Mouse (Mus musculus) midbrain, embryonic 13.5 days (tissue): Measurements from ENCODE around the gene Naa40. TPM values are rescaled to one million over a fixed set of nuclear protein-coding genes. Genes with fewer than 3 reads are reported as not detected.
A peak's percentile ranks its signal among the peaks of the same experiment; 100 is the strongest.

ENCODE experiments used
- ATAC-seq: fragments of 200-750 bp; cut with Nextera tagmentation; 2 replicates; pipeline ENCODE4 v1.8.0; 2017; ENCODE audit warnings: mild to moderate bottlenecking, moderate TSS enrichment, moderate library complexity
- H3K27ac ChIP-seq: fragments of 300-500 bp; sonication (generic); 2 replicates; pipeline ENCODE4 v1.5.1; 2015; ENCODE audit warnings: inconsistent platforms, mild to moderate bottlenecking, moderate library complexity
- H3K27me3 ChIP-seq: fragments of 300-500 bp; sonication (generic); 2 replicates; pipeline ENCODE4 v1.6.1; 2015; ENCODE audit warnings: mild to moderate bottlenecking, inconsistent platforms
- H3K36me3 ChIP-seq: fragments of 300-500 bp; sonication (generic); 2 replicates; pipeline ENCODE4 v1.6.1; 2015; ENCODE audit warnings: mild to moderate bottlenecking, inconsistent platforms
- H3K4me1 ChIP-seq: fragments of 300-500 bp; sonication (generic); replicated peaks from 2 replicates; pipeline ENCODE4 v1.6.1; 2015; ENCODE audit warnings: inconsistent platforms
- H3K4me2 ChIP-seq: fragments of 300-500 bp; sonication (generic); replicated peaks from 2 replicates; pipeline ENCODE4 v1.6.1; 2015; ENCODE audit warnings: moderate library complexity, mild to moderate bottlenecking, inconsistent platforms
- H3K4me3 ChIP-seq: fragments of 300-500 bp; sonication (generic); replicated peaks from 2 replicates; pipeline ENCODE4 v1.5.1; 2015; ENCODE audit warnings: mild to moderate bottlenecking, inconsistent platforms
- H3K9ac ChIP-seq: fragments of 300-500 bp; sonication (generic); replicated peaks from 2 replicates; pipeline ENCODE4 v1.6.1; 2015; ENCODE audit warnings: mild to moderate bottlenecking, inconsistent platforms
- H3K9me3 ChIP-seq: fragments of 300-500 bp; sonication (generic); 2 replicates; pipeline ENCODE4 v1.6.1; 2016; ENCODE audit warnings: mild to moderate bottlenecking, inconsistent platforms
- WGBS: fragments of 180-500 bp; shearing (Covaris S2); methylation state at CpG from one replicate; pipeline ENCODE4 v1.1.7; 2015; 5-methylcytosine and 5-hydroxymethylcytosine counted together
- polyA plus RNA-seq: library from polyadenylated mRNA; unstranded; fragments of >200 nt; fragmentation: Nextera tagmentation; extraction: Ambion mirVana; gene quantifications from 2 replicates; pipeline ENCODE4 v1.2.1, GENCODE M21; 2015

Naa40 gene
- polyA plus RNA-seq, 1 experiment from 2014 or later = 73.7 TPM

GRCm38 (mm10) chr19:7185715-7186291, 55.2 kb downstream of the Naa40 start:
- peaks cover 68% of the 10 kb centered on the region for H3K27me3 ChIP-seq

DNA sequence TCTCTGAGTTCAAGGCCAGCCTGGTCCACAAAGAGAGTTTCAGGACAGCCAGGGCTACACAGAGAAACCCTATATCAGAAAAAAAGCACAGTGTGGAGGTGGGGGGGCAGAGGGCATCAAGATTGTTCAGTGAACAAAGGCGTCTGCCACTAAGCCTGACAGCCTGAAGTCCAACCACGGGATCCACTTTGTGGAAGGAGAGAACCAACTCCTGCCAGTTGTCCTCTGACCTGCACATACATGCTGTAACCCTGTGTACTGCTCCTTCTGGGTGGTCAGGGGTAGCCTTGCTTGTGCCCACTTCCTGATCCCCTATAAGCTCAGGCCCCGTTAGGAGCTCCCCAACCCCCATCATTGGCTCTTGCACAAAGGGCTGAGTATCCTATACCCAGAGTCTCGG, 55.9 kb downstream of the Naa40 start:
- Histone ChIP-seq H3K4me2 (no peak overlapping the region), H3K9ac (no peak overlapping the region), H3K27me3 (peaks cover 72% of the 10 kb centered on the region), H3K36me3 (no peaks in the 10 kb centered on the region), H3K4me3 (no peak overlapping the region), H3K4me1 (peaks cover 73% of the 10 kb centered on the region), H3K9me3 (no peaks in the 10 kb centered on the region), H3K27ac (no peak overlapping the region)
- 41% methylated on average over 4 of the region's 4 CpGs for WGBS
- no peak for ATAC-seq

More at GRCm38 (mm10) chr19:7185715-7186291, 55.2 kb downstream of the Naa40 start:
- H3K9me3 ChIP-seq = no peaks in the 10 kb centered on the region
- peak overlapping the region; percentile 4; the same call in 1 of the 2 replicates for H3K4me2 ChIP-seq
- 6% methylated on average over 18 of the region's 18 CpGs for WGBS
- H3K4me1 ChIP-seq = peaks cover 66% of the 10 kb centered on the region
- ATAC-seq = no peak
- no peak overlapping the region for H3K27ac ChIP-seq
- H3K36me3 ChIP-seq = no peaks in the 10 kb centered on the region
- H3K9ac ChIP-seq = peak overlapping the region; percentile 28; the same call in 1 of the 2 replicates
- no peak overlapping the region for H3K4me3 ChIP-seq

DNA sequence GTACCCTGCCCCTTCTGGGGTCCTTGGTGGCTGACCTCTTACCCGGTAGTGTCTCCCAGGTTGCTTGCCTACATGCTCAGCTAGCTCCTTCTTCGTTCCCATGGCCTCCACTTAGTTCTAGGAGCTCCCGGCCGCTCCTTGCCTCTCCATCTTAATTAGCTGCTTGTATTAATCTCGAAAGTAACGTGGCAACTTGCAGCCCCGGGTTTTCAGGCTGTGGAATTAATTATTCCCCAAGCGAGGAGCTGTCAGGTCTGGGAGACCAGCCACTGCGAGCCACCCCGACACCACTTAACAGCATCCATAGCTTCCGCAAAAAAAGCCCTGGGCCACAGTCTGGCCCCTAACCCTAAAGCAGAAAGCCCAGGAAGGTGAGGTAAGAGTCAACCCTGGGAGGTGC, 57.6 kb downstream of the Naa40 start:
- H3K27ac ChIP-seq = no peak overlapping the region
- H3K4me1 ChIP-seq = peaks cover 68% of the 10 kb centered on the region
- WGBS = 46% methylated on average over 11 of the region's 11 CpGs
- no peaks in the 10 kb centered on the region for H3K9me3 ChIP-seq
- H3K4me2 ChIP-seq = no peak overlapping the region
- no peak for ATAC-seq
- H3K36me3 ChIP-seq = no peaks in the 10 kb centered on the region
- H3K27me3 ChIP-seq = peaks cover 72% of the 10 kb centered on the region
- no peak overlapping the region for H3K9ac ChIP-seq
- H3K4me3 ChIP-seq = no peak overlapping the region

- ATAC-seq = peak; percentile 75
- no peaks in the 10 kb centered on the region for H3K36me3 ChIP-seq
- no peak overlapping the region for H3K4me3 ChIP-seq
- WGBS = 7% methylated on average over 23 of the region's 23 CpGs
- H3K27ac ChIP-seq = no peak overlapping the region
- H3K4me2 ChIP-seq = peak overlapping the region; percentile 19
- no peaks in the 10 kb centered on the region for H3K9me3 ChIP-seq
- peaks cover 66% of the 10 kb centered on the region for H3K27me3 ChIP-seq
- peak overlapping the region; percentile 48; the same call in 1 of the 2 replicates for H3K9ac ChIP-seq
- H3K4me1 ChIP-seq = peaks cover 76% of the 10 kb centered on the region
Measured at GRCm38 (mm10) chr19:7182273-7182949, 58.6 kb downstream of the Naa40 start.

DNA sequence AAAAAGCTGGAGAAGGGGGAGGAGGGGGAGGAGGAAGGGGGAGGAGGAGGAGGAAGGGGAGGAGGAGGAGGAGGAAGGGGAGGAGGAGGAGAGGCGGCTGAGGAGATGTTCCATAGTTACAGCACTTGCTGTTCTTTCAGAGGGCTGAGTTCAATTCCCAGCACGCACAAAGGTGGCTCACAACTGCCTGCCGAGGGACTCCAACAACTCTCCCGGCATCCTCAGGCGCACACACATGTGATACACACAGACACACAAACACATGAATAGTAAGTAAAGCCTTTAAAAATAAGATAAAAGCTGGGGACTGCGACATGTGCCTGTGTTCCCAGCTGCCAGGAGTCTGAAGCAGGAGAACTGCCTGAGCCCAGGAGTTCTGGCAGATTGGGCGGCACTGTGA, 59.5 kb downstream of the Naa40 start:
- Histone ChIP-seq H3K4me3 (no peak overlapping the region), H3K9ac (no peak overlapping the region), H3K36me3 (no peaks in the 10 kb centered on the region), H3K27ac (no peak overlapping the region), H3K9me3 (no peaks in the 10 kb centered on the region), H3K4me1 (peaks cover 72% of the 10 kb centered on the region), H3K4me2 (no peak overlapping the region), H3K27me3 (peaks cover 57% of the 10 kb centered on the region)
- WGBS = 68% methylated on average over 7 of the region's 7 CpGs
- ATAC-seq = no peak

DNA sequence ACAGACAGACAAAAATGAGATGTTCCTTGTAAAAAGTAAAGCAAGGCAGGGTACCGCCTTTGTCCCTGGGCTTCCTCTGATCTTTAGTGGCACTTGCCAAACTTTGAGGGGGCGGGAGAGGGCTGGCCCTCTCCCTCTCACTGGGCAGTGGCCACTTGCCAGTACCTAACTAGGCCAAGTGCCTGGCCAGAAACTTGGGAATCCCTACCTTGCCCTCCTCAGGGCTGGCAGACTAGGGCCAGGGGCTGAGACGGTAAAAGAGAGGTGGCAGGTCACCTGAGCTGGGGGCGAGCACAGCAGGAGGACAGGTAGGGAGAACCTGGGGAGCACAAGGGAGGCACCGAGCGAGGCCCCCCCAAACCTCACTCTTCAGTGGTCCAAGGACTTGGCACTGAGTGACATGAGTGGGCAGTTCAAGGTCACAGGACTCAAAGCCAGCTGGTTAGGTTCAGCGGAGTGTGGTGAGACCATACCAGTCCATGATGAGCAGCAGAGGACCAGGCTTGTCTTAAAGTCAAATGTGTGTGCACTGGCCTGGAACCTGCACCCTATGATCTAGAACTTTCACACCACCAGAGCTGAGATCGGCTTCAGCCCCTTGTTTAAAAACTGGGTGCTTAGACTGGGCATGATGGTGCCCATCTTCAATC, 60.1 kb downstream of the Naa40 start:
- peaks cover 72% of the 10 kb centered on the region for H3K4me1 ChIP-seq
- H3K9ac ChIP-seq = no peak overlapping the region
- no peak for ATAC-seq
- no peaks in the 10 kb centered on the region for H3K9me3 ChIP-seq
- 77% methylated on average over 8 of the region's 8 CpGs for WGBS
- no peak overlapping the region for H3K4me3 ChIP-seq
- peaks cover 53% of the 10 kb centered on the region for H3K27me3 ChIP-seq
- H3K36me3 ChIP-seq = no peaks in the 10 kb centered on the region
- H3K27ac ChIP-seq = no peak overlapping the region
- no peak overlapping the region for H3K4me2 ChIP-seq

GRCm38 (mm10) chr19:7178841-7179452, 62.0 kb downstream of the Naa40 start:
- Histone ChIP-seq H3K36me3 (no peaks in the 10 kb centered on the region), H3K4me3 (no peak overlapping the region), H3K9me3 (no peaks in the 10 kb centered on the region), H3K27ac (no peak overlapping the region), H3K4me1 (peaks cover 67% of the 10 kb centered on the region), H3K9ac (no peak overlapping the region), H3K4me2 (no peak overlapping the region), H3K27me3 (peaks cover 46% of the 10 kb centered on the region)
- no peak for ATAC-seq
- WGBS = 55% methylated on average over 3 of the region's 3 CpGs

- ATAC-seq = no peak
- Histone ChIP-seq H3K4me1 (peaks cover 64% of the 10 kb centered on the region), H3K4me2 (no peak overlapping the region), H3K27ac (no peak overlapping the region), H3K36me3 (no peaks in the 10 kb centered on the region), H3K4me3 (no peak overlapping the region), H3K9ac (no peak overlapping the region), H3K27me3 (peaks cover 37% of the 10 kb centered on the region; the same call in 1 of the 2 replicates), H3K9me3 (no peaks in the 10 kb centered on the region)
- 52% methylated on average over 13 of the region's 13 CpGs for WGBS
Measured at GRCm38 (mm10) chr19:7177804-7178511, 63.0 kb downstream of the Naa40 start.

DNA sequence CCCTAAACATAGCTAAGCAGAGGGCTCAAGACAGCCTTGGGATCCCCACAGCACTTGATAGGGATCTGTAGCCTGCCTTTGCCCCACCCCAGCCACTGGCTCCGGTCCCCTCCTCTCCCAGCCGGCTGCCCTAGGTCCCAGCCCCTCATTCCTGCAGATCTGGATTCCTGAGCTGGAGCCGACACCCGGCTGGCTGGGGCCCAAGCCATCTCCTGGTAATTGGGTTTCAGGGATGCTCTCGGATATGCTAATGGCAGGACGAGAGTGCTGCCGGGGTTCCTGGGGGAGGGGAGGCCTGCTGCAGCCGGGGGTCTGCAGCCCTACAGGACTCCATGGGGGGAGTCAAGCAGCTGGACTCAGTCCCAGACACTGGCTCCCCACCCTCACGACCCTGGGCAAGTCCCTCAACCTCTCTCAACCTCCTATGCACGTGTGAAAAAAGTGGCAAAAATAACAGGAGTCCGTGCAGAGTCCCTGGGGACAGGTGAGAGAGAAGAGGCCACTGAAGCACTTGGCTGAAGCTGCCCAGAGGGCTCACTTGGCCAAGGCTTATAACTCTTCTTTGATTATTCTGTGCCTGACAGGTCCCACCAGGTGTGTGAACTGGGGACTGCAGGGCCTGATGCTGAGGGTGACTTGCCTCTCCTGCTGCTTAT, 64.8 kb downstream of the Naa40 start:
- ATAC-seq = no peak
- Histone ChIP-seq H3K9ac (peak overlapping the region; percentile 28; the same call in 1 of the 2 replicates), H3K4me3 (no peak overlapping the region), H3K36me3 (no peaks in the 10 kb centered on the region), H3K9me3 (no peaks in the 10 kb centered on the region), H3K4me2 (0 out of 2 replicates have a peak overlapping the region, but pooled peaks have one; percentile 13), H3K27ac (no peak overlapping the region), H3K4me1 (peaks cover 66% of the 10 kb centered on the region), H3K27me3 (peaks cover 29% of the 10 kb centered on the region; the same call in 1 of the 2 replicates)
- WGBS = 7% methylated on average over 11 of the region's 11 CpGs
